Mouse (Mus musculus) intestine, embryonic 16.5 days (tissue): ENCODE results near the gene Ppm1b. TPM values are rescaled to one million over a fixed set of nuclear protein-coding genes. Genes with fewer than 3 reads are reported as not detected.

Experiments used
- ATAC-seq: fragments of 200-750 bp; cut with Nextera tagmentation; 2 replicates; pipeline ENCODE4 v1.8.0; 2017; ENCODE audit warnings: moderate TSS enrichment, moderate library complexity
- H3K27ac ChIP-seq: fragments of 300-500 bp; sonication (generic); 2 replicates; pipeline ENCODE4 v1.5.1; 2014; ENCODE audit warnings: mild to moderate bottlenecking, low read length
- H3K27me3 ChIP-seq: fragments of 300-500 bp; sonication (generic); replicated peaks from 2 replicates; pipeline ENCODE4 v1.6.1; 2014; ENCODE audit warnings: low read length, control low read depth, mixed read lengths; ENCODE audit not compliant: control insufficient read depth, insufficient read depth
- H3K36me3 ChIP-seq: fragments of 300-500 bp; sonication (generic); 2 replicates; pipeline ENCODE4 v1.6.1; 2014; ENCODE audit warnings: low read length, control low read depth; ENCODE audit not compliant: control insufficient read depth, insufficient read depth
- H3K4me1 ChIP-seq: fragments of 300-500 bp; sonication (generic); 2 replicates; pipeline ENCODE4 v1.6.1; 2014; ENCODE audit warnings: low read length, control low read depth, mixed read lengths; ENCODE audit not compliant: control insufficient read depth, insufficient read depth
- H3K4me2 ChIP-seq: fragments of 300-500 bp; sonication (generic); 2 replicates; pipeline ENCODE4 v1.6.1; 2014; ENCODE audit warnings: low read depth, low read length, control low read depth
- H3K4me3 ChIP-seq: fragments of 300-500 bp; sonication (generic); 2 replicates; pipeline ENCODE4 v1.5.1; 2014; ENCODE audit warnings: mild to moderate bottlenecking, low read length
- H3K9ac ChIP-seq: fragments of 300-500 bp; sonication (generic); 2 replicates; pipeline ENCODE4 v1.6.1; 2014; ENCODE audit warnings: low read depth, low read length
- H3K9me3 ChIP-seq: fragments of 300-500 bp; sonication (generic); 2 replicates; pipeline ENCODE4 v1.6.1; 2016; ENCODE audit warnings: low read length, control low read depth; ENCODE audit not compliant: control insufficient read depth
- WGBS: fragments of 180-500 bp; shearing (Covaris S2); extraction: QIAGEN DNeasy Blood & Tissue Kit; methylation state at CpG from one replicate; pipeline ENCODE4 v1.1.7; 2014; 5-methylcytosine and 5-hydroxymethylcytosine counted together
- polyA plus RNA-seq: library from polyadenylated mRNA; unstranded; fragments of >200 nt; fragmentation: Nextera tagmentation; extraction: Ambion mirVana; gene quantifications from 2 replicates; pipeline ENCODE4 v1.2.1, GENCODE M21; 2015

Ppm1b gene
- polyA plus RNA-seq, 1 experiment from 2014 or later = 70.4 TPM

DNA sequence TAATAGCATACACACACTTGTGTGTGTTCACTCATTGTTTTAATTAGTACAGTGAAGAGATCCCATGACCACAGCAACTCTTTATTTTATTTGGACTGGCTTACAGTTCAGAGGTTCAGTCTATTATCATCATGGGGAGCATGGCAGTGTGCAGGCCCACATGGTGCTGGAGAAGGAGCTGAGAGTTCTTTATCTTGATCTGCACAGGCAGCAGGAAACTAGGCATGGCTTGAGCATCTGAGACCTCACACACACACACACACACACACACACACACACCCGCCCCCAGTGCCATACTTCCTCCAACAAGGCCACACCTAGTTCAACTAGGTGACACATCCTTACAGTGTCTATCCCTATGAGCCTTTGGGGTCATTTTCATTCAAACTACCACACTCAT, 41.1 kb downstream of the Ppm1b start:
- Histone ChIP-seq H3K4me2 (no peak overlapping the region), H3K9me3 (no peaks in the 10 kb centered on the region), H3K36me3 (no peaks in the 10 kb centered on the region; the same call in 1 of the 2 replicates), H3K27ac (no peak overlapping the region), H3K9ac (no peak overlapping the region), H3K4me1 (0 out of 2 replicates have a peak, but pooled peaks cover 7% of the 10 kb centered on the region), H3K4me3 (no peak overlapping the region), H3K27me3 (no peaks in the 10 kb centered on the region)
- ATAC-seq = peak; percentile 46; the same call in 1 of the 2 replicates
- WGBS = 65% methylated on average over 1 of the region's 1 CpGs

DNA sequence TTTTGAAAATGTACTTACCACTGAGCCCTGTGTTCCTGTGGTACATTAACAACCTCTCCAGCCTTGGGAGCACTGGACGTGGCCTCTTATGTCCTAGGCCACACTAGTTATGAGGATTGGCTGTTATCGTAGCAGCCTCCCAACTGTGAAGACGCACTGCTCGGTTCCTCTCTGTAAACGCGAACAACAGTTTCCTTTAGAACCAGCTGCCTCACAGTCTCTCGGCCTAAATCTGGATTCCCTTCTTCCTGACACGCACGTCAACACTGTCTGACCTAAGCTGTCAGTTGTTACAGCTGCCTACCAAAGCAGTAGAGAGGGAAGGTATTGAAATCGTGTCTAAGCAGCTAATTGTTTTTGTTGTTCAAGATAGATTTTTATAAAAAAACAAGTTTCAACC, 43.1 kb downstream of the Ppm1b start:
- Histone ChIP-seq H3K4me2 (no peak overlapping the region), H3K9ac (no peak overlapping the region)
- 85% methylated on average over 10 of the region's 10 CpGs for WGBS

GRCm38 (mm10) chr17:85013485-85013884, 56.9 kb downstream of the Ppm1b start:
- WGBS = 77% methylated on average over 6 of the region's 6 CpGs
- Histone ChIP-seq H3K27ac (no peak overlapping the region), H3K4me1 (no peaks in the 10 kb centered on the region), H3K4me2 (no peak overlapping the region), H3K9ac (no peak overlapping the region), H3K4me3 (no peak overlapping the region), H3K36me3 (no peaks in the 10 kb centered on the region), H3K27me3 (no peaks in the 10 kb centered on the region), H3K9me3 (no peaks in the 10 kb centered on the region)
- ATAC-seq = no peak

More for the DNA sequence above, 43.1 kb downstream of the Ppm1b start:
- no peak for ATAC-seq
- Histone ChIP-seq H3K4me1 (0 out of 2 replicates have a peak, but pooled peaks cover 7% of the 10 kb centered on the region), H3K4me3 (no peak overlapping the region), H3K27ac (no peak overlapping the region), H3K27me3 (no peaks in the 10 kb centered on the region), H3K36me3 (peaks cover 6% of the 10 kb centered on the region), H3K9me3 (no peaks in the 10 kb centered on the region)

DNA sequence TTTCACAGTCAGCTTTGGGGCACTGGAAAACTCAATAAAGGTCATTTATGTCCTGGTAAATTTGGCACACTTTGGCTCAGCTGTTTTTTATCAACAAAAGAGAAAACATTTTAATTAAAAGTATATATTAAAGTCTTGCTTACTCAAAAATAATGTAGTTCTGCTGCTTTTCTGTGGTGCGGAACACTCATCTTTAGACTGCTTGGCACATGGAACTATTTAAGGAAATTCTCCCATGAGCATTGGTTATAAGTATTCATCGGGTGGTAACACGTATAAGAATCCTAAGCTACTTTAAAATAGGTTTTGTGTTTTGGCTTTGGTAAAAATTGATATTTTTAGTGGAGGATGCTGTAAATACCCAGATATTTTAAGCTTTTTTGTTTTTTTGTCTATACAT, 58.1 kb downstream of the Ppm1b start:
- Histone ChIP-seq H3K9ac (no peak overlapping the region), H3K4me1 (no peaks in the 10 kb centered on the region), H3K36me3 (no peaks in the 10 kb centered on the region), H3K4me3 (no peak overlapping the region), H3K27me3 (no peaks in the 10 kb centered on the region), H3K4me2 (no peak overlapping the region), H3K9me3 (no peaks in the 10 kb centered on the region), H3K27ac (no peak overlapping the region)
- no peak for ATAC-seq
- WGBS = 90% methylated on average over 3 of the region's 3 CpGs

GRCm38 (mm10) chr17:85018344-85018743, 61.8 kb downstream of the Ppm1b start:
- no peak for ATAC-seq
- no peaks in the 10 kb centered on the region for H3K9me3 ChIP-seq
- H3K4me1 ChIP-seq = no peaks in the 10 kb centered on the region
- H3K9ac ChIP-seq = no peak overlapping the region
- no peak overlapping the region for H3K27ac ChIP-seq
- H3K4me2 ChIP-seq = no peak overlapping the region
- H3K4me3 ChIP-seq = no peak overlapping the region
- H3K36me3 ChIP-seq = no peaks in the 10 kb centered on the region
- WGBS = 89% methylated on average over 3 of the region's 3 CpGs
- H3K27me3 ChIP-seq = no peaks in the 10 kb centered on the region

DNA sequence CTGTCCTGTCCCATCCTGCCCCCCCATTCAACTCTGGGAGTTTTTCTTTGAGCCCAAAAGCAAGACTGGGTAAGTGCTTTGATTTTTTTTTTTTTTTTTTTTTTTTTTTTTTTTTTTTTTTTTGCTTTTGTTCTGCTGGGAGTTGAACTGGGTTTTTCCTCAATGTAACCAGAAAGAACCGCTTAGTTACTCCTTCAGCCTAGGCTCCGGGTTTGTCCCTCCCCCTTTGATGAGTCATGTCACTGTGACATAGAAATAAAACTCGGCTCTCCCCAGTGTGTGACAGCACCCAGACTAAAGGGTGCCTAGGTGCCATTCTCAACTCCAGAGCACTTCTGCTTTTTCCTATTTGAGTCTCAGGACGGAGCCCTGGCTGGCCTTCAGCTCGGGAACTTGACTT, 62.3 kb downstream of the Ppm1b start:
- Histone ChIP-seq H3K36me3 (no peaks in the 10 kb centered on the region), H3K4me1 (0 out of 2 replicates have a peak, but pooled peaks cover under 1% of the 10 kb centered on the region), H3K27ac (no peak overlapping the region), H3K4me2 (no peak overlapping the region), H3K9me3 (no peaks in the 10 kb centered on the region), H3K4me3 (no peak overlapping the region), H3K27me3 (no peaks in the 10 kb centered on the region), H3K9ac (no peak overlapping the region)
- ATAC-seq = no peak
- WGBS = 78% methylated on average over 5 of the region's 5 CpGs

GRCm38 (mm10) chr17:85020343-85020742, 63.8 kb downstream of the Ppm1b start:
- ATAC-seq = no peak
- Histone ChIP-seq H3K4me1 (0 out of 2 replicates have a peak, but pooled peaks cover 5% of the 10 kb centered on the region), H3K36me3 (no peaks in the 10 kb centered on the region), H3K4me3 (no peak overlapping the region), H3K27ac (no peak overlapping the region), H3K27me3 (no peaks in the 10 kb centered on the region), H3K9ac (no peak overlapping the region), H3K9me3 (no peaks in the 10 kb centered on the region), H3K4me2 (no peak overlapping the region)
- WGBS = 88% methylated on average over 3 of the region's 3 CpGs

DNA sequence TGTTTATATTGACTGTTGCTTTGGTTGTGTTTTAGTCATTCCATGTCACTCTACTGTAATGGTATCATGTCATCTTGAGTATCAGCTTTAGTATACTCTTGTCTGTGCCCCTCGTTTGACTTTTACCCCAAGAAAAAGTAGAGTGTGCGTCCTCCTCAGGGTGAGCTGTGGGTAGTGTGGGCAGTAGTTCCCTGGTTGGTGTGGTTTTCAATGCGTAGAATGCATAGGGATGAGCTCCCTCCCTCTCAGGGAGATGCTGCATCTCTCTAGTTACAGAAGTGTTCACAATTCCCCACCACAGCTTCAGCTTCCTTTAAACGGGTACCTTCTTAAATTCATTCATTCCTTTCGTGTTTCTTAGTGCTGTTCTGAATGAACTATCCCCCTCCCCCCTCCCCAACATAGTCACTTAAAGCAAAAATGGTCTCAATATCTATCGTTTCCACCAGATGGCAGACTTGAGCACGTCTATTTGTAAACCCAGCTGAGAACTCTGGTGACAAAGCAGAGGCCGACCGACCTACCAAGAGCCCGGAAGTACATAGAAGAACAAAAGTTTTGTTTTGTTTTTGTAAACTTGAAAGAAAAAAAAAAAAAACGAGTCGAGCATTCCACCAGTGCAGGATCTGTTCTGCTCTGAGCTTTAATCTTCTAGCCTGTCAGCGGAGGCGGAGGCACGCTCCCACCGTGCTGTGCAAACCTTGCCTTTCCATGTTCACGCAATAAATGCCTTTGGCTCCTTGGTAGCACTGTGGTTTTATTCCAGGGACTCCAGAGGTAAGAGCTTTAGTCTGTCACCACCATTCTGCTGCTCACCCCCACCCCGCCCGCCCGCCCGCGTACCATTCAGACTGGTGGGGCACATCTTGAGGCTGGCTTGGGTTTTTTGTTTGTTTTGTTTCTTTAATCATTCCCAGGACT, 67.0 kb downstream of the Ppm1b start:
- Histone ChIP-seq H3K36me3 (no peaks in the 10 kb centered on the region), H3K9ac (no peak overlapping the region), H3K27ac (peak overlapping the region; percentile 50), H3K4me3 (no peak overlapping the region), H3K4me2 (peak overlapping the region; percentile 31), H3K9me3 (no peaks in the 10 kb centered on the region), H3K27me3 (no peaks in the 10 kb centered on the region), H3K4me1 (0 out of 2 replicates have a peak, but pooled peaks cover 5% of the 10 kb centered on the region)
- ATAC-seq = no peak
- 45% methylated on average over 22 of the region's 22 CpGs for WGBS

GRCm38 (mm10) chr17:85024237-85024636, 67.7 kb downstream of the Ppm1b start:
- ATAC-seq = no peak
- peak overlapping the region; percentile 50; the same call in 1 of the 2 replicates for H3K27ac ChIP-seq
- H3K4me1 ChIP-seq = 0 out of 2 replicates have a peak, but pooled peaks cover 5% of the 10 kb centered on the region
- H3K36me3 ChIP-seq = no peaks in the 10 kb centered on the region
- no peaks in the 10 kb centered on the region for H3K9me3 ChIP-seq
- 64% methylated on average over 8 of the region's 8 CpGs for WGBS
- no peak overlapping the region for H3K9ac ChIP-seq
- no peak overlapping the region for H3K4me3 ChIP-seq
- no peak overlapping the region for H3K4me2 ChIP-seq
- H3K27me3 ChIP-seq = no peaks in the 10 kb centered on the region
